Mouse (Mus musculus): Measurements from ENCODE around the gene Syngap1. TPM values are rescaled to one million over a fixed set of nuclear protein-coding genes. Genes with fewer than 3 reads are reported as not detected.

The Syngap1 gene
- 2.7 TPM in 2 replicates for total RNA-seq (2012; rRNA removed)
- polyA plus RNA-seq (2012; ENCODE audit: insufficient read depth in 1 of 2, insufficient read length in 2 of 2, low read depth in 1 of 2, low replicate concordance in 2 of 2, missing spikeins in 1 of 2), result 10 to 100 TPM in 1 of 2 experiments, not detected in 1; 24.6 TPM

DNA sequence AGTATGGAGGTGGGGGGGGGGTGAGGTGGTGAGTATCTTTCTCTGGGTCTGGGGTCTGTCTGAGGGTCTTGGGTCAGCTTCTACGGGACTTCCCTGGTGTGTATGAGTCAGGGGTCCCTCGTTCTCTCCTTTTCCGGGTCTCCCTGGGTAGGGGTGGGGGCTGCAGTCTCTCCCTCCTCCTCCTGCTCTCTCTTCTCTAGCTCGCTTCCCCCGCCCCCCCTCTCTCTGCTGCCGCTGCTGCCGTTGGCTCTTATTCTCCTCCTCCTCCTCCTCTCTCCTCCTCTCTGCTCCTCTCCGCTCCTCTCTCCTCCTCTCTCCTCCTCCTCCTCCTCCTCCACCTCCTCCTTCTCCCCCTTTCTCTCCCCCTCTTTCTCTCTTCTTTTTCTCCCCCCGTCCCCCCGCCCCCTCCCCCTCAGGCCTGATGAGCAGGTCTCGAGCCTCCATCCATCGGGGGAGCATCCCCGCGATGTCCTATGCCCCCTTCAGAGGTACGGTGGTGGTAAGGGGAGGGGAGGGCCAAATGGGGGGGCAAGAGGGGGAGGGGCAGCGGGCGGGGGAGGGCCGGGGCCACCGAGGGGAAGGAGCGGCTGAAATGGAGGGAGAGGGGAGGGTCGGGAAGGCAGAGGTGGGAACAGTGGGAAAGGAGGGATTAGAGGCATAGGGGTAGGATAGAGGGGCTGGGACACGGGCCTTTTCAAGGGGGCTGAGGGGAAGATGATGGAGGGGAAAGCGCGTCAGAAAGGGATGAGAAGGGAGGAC is at the start of gene Syngap1:
Gene Syngap1, plus strand, starts transcription at position 223 of the 759 bp plus-strand sequence.
- peak in 1 of 2 experiments; percentile 48; a peak in 1 of 4 replicates for TF ChIP-seq POLR2A (IDR thresholded peaks at IDR 0.05; ENCODE audit: control insufficient read depth in 1 of 2, insufficient read depth in 1 of 2, low read depth in 1 of 2, low read length in 2 of 2, poor library complexity in 1 of 2)
- TF ChIP-seq SIN3A (IDR thresholded peaks at IDR 0.05; ENCODE audit: low read length), result peak; percentile 40; the same call in 1 of the 2 replicates
- no peak for TF ChIP-seq NRF1 (IDR thresholded peaks at IDR 0.05; ENCODE audit: insufficient read depth, low read depth, low read length, poor library complexity, severe bottlenecking)
- no peak for TF ChIP-seq GATA1 (IDR thresholded peaks at IDR 0.05; ENCODE audit: low read depth, low read length)
- no peak for TF ChIP-seq MYC (IDR thresholded peaks at IDR 0.05; ENCODE audit: low read depth, low read length)
- peak in 1 of 2 experiments; percentile 23; a peak in 1 of 4 replicates for TF ChIP-seq EP300 (IDR thresholded peaks at IDR 0.05; ENCODE audit: low read depth in 1 of 2, low read length in 2 of 2)
- TF ChIP-seq TCF12 (IDR thresholded peaks at IDR 0.05; ENCODE audit: low read depth, low read length), result peak; percentile 35
- 0 out of 2 replicates have a peak, but pooled peaks have one; percentile 11 for TF ChIP-seq ELF1 (IDR thresholded peaks at IDR 0.05; ENCODE audit: low read depth, low read length)
- TF ChIP-seq MEF2A (IDR thresholded peaks at IDR 0.05; ENCODE audit: extremely low read depth, insufficient replicate concordance, low read depth, low read length, poor library complexity, severe bottlenecking), result no peak
- no peak for TF ChIP-seq E2F4 (IDR thresholded peaks at IDR 0.05; ENCODE audit: borderline replicate concordance, low read depth, low read length)
- peak; percentile 73 for TF ChIP-seq MXI1 (IDR thresholded peaks at IDR 0.05; ENCODE audit: low read depth, low read length)
- H3K27me3 ChIP-seq (ENCODE audit: control insufficient read depth in 1 of 2, insufficient read depth in 2 of 2, low read length in 2 of 2), result no peaks in the 10 kb centered on the region
- DNase-seq (ENCODE audit: low read depth, low spot score), result peak; percentile 83

DNA sequence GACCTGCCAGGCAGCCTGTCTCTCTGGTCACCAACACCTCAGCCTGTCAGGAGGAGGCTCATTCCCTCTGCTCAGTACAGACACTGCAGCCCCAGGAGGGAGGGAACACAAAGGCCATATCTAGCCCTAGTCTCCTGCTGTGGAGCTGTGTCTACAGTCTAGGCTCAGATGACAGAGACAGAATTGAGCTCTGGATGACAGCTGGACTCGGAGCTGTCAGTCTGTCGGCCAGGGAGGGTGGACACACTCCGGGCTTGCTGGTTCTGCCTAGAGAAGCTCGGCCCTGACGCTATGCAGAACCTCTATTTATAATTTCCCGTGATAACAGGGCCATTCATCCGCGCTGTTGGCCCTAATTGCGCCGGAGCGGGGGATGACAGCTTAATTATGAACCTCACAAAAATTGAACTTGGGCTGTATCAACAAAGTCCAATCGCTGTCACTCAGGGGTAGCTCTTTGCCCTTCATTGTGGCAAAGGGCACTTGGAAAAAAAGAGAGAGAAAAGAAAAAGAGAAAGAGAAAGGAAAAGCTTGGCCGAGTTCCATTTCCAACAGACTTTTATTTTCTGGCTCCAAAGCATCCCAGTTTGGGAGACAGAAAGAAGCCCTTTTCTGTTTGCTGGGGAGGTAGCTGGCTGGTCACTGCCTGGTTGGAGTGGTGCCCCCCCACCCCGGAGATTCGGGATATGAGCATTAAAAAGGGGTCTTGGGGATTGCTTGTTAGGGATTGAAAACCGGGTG is 48.2 kb upstream of the Syngap1 start:
- Histone ChIP-seq H3K36me3 (ENCODE audit: control insufficient read depth in 1 of 2, insufficient read depth in 2 of 2, low read length in 2 of 2) (peaks cover 0 to 3% of the 10 kb centered on the region in 2 experiments; a peak in 1 of 4 replicates), H3K9me3 (replicated peaks; ENCODE audit: insufficient read depth, low read length) (no peaks in the 10 kb centered on the region), H3K4me1 (ENCODE audit: control insufficient read depth in 1 of 2, insufficient read depth in 2 of 2, low read length in 2 of 2) (peaks cover 0 to 3% of the 10 kb centered on the region in 2 experiments; a peak in 2 of 4 replicates), H3K27me3 (ENCODE audit: control insufficient read depth in 1 of 2, insufficient read depth in 2 of 2, low read length in 2 of 2) (peaks cover 0 to 3% of the 10 kb centered on the region in 2 experiments; a peak in 1 of 4 replicates), H3K79me2 (ENCODE audit: control insufficient read depth, insufficient read depth, low read length, poor library complexity) (no peaks in the 10 kb centered on the region), H3K4me3 (ENCODE audit: control insufficient read depth in 1 of 2, insufficient read depth in 1 of 2, low read depth in 2 of 2, low read length in 2 of 2) (no peak overlapping the region), H3K9ac (ENCODE audit: control insufficient read depth, low read depth, low read length, poor library complexity, severe bottlenecking) (no peak overlapping the region), H3K27ac (ENCODE audit: control insufficient read depth, low read depth, low read length) (no peak overlapping the region)
- DNase-seq (ENCODE audit: low read depth, low spot score), result no peak
- TF ChIP-seq CHD2 (IDR thresholded peaks at IDR 0.05; ENCODE audit: low read length) (no peak), MXI1 (IDR thresholded peaks at IDR 0.05; ENCODE audit: low read depth, low read length) (no peak), E2F4 (IDR thresholded peaks at IDR 0.05; ENCODE audit: borderline replicate concordance, low read depth, low read length) (no peak)

More for the DNA sequence above, at the start of gene Syngap1:
- H3K9me3 ChIP-seq (replicated peaks; ENCODE audit: insufficient read depth, low read length), result no peaks in the 10 kb centered on the region
- H3K4me3 ChIP-seq (ENCODE audit: control insufficient read depth in 1 of 2, insufficient read depth in 1 of 2, low read depth in 2 of 2, low read length in 2 of 2), result peak within 1 kb of the TSS; percentile 62 to 77
- H3K36me3 ChIP-seq (ENCODE audit: control insufficient read depth in 1 of 2, insufficient read depth in 2 of 2, low read length in 2 of 2), result peaks cover 0 to 9% of the 10 kb centered on the region in 2 experiments; a peak in 2 of 4 replicates
- H3K27ac ChIP-seq (ENCODE audit: control insufficient read depth, low read depth, low read length), result peak within 1 kb of the TSS; percentile 92
- H3K4me1 ChIP-seq (ENCODE audit: control insufficient read depth in 1 of 2, insufficient read depth in 2 of 2, low read length in 2 of 2), result peaks cover 2 to 14% of the 10 kb centered on the region in 2 experiments; a peak in 3 of 4 replicates
- peaks cover 28% of the 10 kb centered on the region for H3K79me2 ChIP-seq (ENCODE audit: control insufficient read depth, insufficient read depth, low read length, poor library complexity)
- peak within 1 kb of the TSS; percentile 85 for H3K9ac ChIP-seq (ENCODE audit: control insufficient read depth, low read depth, low read length, poor library complexity, severe bottlenecking)

Measured in MEL (cell line).